Mouse (Mus musculus) layer of hippocampus, postnatal 10 days (tissue): ENCODE data around the gene Zfp369. TPM values are rescaled to one million over a fixed set of nuclear protein-coding genes. Genes with fewer than 3 reads are reported as not detected.
"Not testable (repeated sequence)": the region's sequence is repeated elsewhere in the genome, so short reads cannot be mapped to it uniquely, and the experiment has no call there.

Experiments used
- DNase-seq, 2 experiments: peaks; one replicate each; pipeline ENCODE4 v3.0.0; 2021; ENCODE audit warnings: low spot score in 2 of 2
- long read RNA-seq: library from polyadenylated mRNA; stranded (forward); transcript quantifications from one replicate; pipeline ENCODE4 v2.0.0, GENCODE M21; 2023
- total RNA-seq, 2 experiments: library from RNA; stranded (reverse); gene quantifications; 2 replicates each; pipeline ENCODE4 v1.2.3; 2021

Gene Zfp369
- total RNA-seq, result 10 to 100 TPM; 68.0 to 71.4 TPM
- long read RNA-seq, partial matches to known transcripts, result 0 of 2 reads
- long read RNA-seq, other reads (novel, unspliced or antisense), result 1 of 2 reads

- DNase-seq, result peak; percentile 92 to 94
Measured at GRCm38 (mm10) chr13:65278383-65279341, at the start of gene Zfp369. TSS of gene Zfp369 (plus strand) at chr13:65278814.

- DNase-seq, result no peak
Measured at GRCm38 (mm10) chr13:65237211-65237610, 41.4 kb upstream of the Zfp369 start.

GRCm38 (mm10) chr13:65240509-65241098 is 38.0 kb upstream of the Zfp369 start:
- peak; percentile 98 for DNase-seq

GRCm38 (mm10) chr13:65241099-65241626 is 37.5 kb upstream of the Zfp369 start:
- peak; percentile 94 to 98 for DNase-seq

GRCm38 (mm10) chr13:65241627-65242318 is 36.8 kb upstream of the Zfp369 start:
- peak; percentile 26 to 61 for DNase-seq

- no peak for DNase-seq
Measured at GRCm38 (mm10) chr13:65242319-65242787, 36.3 kb upstream of the Zfp369 start.

GRCm38 (mm10) chr13:65243273-65243672 is 35.3 kb upstream of the Zfp369 start:
- DNase-seq, result no peak

- DNase-seq, result peak; percentile 73
Measured at GRCm38 (mm10) chr13:65258175-65258954, 20.2 kb upstream of the Zfp369 start.

GRCm38 (mm10) chr13:65259239-65259638 is 19.4 kb upstream of the Zfp369 start, which contains the start of gene Gm10775:
TSS of gene Gm10775 (plus strand) at chr13:65259539.
- no peak for DNase-seq

GRCm38 (mm10) chr13:65262086-65262485 is 16.5 kb upstream of the Zfp369 start:
- DNase-seq, result no peak

- DNase-seq, result no peak
Measured at GRCm38 (mm10) chr13:65277994-65278382, 626 bp upstream of the Zfp369 start.

GRCm38 (mm10) chr13:65286771-65287170 is 8.2 kb downstream of the Zfp369 start:
- no peak for DNase-seq

- no peak for DNase-seq
Measured at GRCm38 (mm10) chr13:65296354-65296753, 17.7 kb downstream of the Zfp369 start.

- DNase-seq, result peak; percentile 41 to 59
Measured at GRCm38 (mm10) chr13:65310849-65311248, 32.2 kb downstream of the Zfp369 start.

- DNase-seq, result peak; percentile 10 to 30
Measured at GRCm38 (mm10) chr13:65311311-65311755, 32.7 kb downstream of the Zfp369 start.

GRCm38 (mm10) chr13:65311826-65312225 is 33.2 kb downstream of the Zfp369 start:
- DNase-seq, result no peak

GRCm38 (mm10) chr13:65348501-65348900 is 69.9 kb downstream of the Zfp369 start:
- not testable (repeated sequence) for DNase-seq

GRCm38 (mm10) chr13:65351768-65352167 is 73.2 kb downstream of the Zfp369 start:
- not testable (repeated sequence) for DNase-seq
